Mouse (Mus musculus) urinary bladder, postnatal 14 days (tissue): ENCODE data around the gene Nynrin.
A peak's percentile ranks its signal among the peaks of the same experiment; 100 is the strongest.

ENCODE experiments used
- DNase-seq: peaks from one replicate; pipeline ENCODE4 v3.0.0; 2021; ENCODE audit warnings: low spot score

The Nynrin gene

GRCm38 (mm10) chr14:55840853-55841366 is 12.9 kb upstream of the Nynrin start:
- no peak for DNase-seq

DNA sequence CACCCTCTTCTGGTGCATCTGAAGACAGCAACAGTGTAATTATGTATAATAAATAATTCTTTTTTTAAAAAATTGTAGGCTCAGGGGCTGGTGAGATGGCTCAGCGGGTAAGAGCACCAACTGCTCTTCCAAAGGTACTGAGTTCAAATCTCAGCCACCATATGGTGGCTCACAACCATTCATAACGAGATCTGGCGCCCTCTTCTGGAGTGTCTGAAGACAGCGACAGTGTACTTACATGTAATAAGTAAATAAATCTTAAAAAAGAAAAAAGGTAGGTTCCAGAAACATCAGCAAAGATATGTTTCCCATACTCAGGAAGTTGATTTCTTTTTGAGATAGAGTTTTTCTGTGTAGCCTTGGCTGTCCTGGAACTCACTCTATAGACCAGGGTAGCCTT is 11.0 kb upstream of the Nynrin start:
- DNase-seq = no peak

DNA sequence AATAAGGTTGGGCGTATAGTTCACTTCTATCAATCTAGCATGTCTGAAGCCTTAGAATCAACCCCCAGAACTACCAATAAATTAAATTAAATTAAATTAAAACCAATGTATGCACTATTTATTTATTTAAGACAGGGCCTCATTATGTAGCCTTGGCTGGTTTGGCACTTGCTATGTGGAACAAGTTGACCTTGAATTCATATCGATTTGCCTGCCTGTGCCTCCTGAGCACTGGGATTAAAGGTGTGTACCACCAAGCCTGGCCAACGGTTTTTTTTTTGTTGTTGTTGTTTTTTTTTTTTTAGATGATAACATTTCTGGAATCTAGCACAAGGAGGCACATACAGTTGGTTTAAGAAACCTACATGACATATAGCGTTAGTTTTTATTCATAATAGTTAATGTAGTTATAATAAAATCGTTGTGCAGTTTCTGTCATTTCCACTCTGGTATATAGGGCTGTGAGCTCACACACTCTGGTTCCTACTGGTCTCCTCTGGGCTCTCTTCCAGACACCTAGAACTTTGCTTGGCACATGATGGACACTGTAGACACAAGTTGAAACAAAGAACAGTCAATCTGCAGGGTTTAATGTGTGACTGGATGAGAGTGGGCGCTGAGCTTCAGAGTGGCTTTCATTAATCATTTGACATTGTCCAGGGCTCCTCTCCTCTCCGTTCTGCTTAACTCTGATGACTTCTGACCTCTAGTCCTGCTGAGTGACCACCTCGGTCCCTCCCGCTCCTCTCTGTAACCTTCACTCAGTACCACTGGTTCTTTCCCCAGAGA is 8.1 kb upstream of the Nynrin start:
- DNase-seq = no peak

- DNase-seq = no peak
Measured at GRCm38 (mm10) chr14:55850885-55851284, 2.9 kb upstream of the Nynrin start.

DNA sequence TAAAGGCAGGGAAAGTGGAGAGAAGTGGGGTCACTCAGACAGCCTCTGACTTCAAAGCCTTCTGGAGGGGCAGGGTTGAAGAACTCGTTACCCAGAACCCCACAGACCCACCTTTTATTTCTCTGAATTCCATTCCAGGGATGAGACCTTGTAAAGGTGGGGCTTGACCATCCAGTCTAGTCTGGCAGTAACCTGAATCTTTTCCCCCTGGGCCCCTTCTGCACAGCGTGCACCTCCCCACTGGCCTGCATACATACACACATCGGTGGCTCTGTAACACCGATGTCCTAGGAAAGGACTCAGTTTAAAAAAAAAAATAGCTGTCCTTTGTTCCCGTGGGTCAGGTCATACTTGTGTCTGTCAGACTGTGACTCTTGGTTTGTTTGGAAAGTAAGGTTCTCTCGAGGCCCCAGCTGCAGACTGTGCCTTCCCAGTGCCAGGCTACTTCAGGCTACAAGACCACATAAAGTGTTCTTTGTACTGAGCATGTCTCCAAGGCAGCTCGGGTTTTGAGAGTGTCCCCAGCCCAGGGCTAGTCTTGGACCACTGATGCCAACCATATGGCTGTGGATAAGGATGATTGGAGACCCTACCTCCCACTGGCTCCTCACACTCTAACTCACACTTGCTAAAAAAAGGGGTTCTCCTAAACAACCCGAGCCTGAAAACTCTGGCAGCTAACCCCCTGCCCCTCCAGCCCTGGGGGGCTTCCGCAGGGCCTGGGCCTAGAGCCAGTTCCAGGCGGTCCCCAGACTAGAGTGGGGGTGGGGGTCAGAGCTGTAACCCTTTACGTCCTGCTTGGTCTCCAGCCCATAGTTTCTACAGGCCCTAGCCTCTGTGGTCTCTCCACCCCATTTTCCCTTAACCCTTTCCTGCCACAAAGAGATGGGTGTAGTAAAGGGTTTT is 911 bp upstream of the Nynrin start:
- no peak for DNase-seq

DNA sequence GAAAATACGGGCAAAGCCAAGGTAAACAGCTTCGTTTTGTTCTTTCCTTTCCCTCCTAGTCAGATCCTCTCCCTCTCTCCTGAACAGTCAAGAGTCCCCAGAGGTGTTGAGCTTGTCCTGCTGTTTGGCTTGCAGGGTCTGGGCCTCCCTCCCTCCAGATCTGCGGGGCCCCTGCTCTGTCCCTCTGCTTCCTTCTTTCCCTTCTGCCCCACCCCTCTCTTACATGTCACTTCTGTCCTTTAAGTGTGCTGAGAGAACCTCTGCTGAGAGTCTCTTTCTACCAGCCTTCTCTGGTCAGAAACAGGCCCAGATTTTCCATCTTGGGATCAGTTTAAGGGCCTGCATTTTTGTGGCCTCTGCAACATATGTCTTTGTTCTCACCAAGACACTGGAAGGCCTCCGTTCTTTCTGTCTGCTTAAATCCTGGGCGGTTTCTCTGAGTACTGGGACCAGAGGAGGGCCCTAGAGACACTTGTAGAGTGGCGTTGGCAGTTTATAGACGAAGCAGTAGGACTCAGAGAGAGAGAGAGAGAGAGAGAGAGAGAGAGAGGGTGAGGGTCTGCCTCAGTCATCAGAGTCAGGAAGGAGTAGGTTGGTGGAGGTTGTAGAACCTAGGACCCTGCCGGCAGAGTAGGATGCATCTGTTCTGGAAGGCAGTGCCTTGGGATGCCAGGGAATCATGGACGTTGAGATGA is 743 bp downstream of the Nynrin start:
- DNase-seq = no peak

GRCm38 (mm10) chr14:55855101-55855561 is 1.3 kb downstream of the Nynrin start:
- DNase-seq = peak; percentile 48

DNA sequence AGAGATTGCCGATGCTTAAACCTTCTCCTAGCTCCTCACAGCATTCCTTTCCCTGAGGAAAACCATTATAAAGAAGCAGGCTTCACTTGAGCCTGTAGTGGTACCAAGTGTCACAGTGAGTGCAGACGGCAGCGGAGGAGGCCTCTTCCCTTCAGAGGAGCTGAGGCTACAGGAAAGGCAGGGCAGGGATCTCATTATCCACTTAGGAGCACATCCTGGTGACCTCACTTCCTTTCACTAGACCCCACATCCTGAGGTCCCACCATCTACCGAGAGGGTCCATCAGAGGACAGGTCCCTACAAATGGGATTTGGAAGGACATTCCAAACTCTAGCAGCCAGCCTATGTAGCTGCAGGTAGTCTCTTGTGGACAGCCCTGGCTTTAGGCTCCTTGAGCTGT is 3.8 kb downstream of the Nynrin start:
- DNase-seq = no peak

DNA sequence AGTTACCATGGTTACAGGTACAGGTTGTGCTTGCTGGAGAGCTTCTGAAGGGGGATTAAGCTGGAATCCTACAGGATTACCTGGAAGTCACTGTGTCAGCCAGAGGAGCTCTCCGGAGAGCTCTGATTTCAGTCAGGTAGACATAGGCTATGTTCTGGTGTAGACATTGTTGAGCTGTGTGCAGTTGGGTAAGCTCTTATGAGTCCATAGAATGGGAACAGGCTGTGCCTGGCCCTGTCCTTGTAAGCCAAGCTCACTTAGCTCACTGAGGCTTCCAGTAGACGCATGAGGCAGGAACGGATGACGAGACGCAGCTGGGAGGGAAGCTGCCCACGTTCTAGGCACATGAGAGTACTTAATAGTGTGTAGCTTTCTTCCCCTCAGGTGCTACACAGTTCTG is 8.4 kb downstream of the Nynrin start:
- no peak for DNase-seq

DNA sequence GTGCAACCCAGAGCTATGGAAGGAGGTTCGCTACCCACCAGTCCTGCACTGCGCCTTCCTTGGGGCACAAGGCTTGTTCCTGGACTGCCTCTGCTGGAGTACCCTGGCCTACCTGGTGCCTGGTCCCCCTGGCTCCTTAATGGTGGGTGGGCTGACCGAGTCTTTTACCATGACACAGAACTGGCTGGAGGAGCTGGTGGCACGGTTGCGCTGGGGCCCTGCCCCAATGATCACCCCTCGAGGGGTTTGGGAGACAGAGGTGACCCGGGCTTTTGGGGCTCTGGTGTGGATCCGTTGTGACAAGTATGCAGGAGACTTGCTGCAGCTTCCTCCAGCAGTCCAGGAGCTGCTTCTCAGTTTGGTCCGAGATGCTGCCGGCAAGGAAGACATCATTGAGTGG is 9.2 kb downstream of the Nynrin start:
- DNase-seq = no peak

GRCm38 (mm10) chr14:55863773-55864172 is 10.0 kb downstream of the Nynrin start:
- peak; percentile 80 for DNase-seq

DNA sequence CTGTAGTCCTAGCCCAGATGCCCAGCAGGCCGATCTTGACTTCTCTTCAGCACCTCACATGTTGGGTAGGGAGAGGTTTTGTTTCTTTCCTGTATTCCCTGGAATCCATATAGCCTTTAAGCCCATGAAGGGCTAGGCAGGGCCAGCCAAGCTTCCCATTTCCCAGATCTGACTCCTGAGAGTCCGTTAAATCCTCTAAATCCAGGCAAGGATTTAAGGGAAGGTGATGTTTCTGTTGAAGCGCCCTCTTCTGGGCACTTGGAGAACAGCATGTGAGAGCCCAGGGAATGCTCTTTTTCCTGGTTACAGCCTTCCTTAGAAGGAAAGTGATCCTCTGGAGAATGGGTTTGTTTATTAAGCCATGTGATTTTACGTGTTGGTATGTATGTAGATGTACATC is 13.2 kb downstream of the Nynrin start:
- DNase-seq = peak; percentile 54

DNA sequence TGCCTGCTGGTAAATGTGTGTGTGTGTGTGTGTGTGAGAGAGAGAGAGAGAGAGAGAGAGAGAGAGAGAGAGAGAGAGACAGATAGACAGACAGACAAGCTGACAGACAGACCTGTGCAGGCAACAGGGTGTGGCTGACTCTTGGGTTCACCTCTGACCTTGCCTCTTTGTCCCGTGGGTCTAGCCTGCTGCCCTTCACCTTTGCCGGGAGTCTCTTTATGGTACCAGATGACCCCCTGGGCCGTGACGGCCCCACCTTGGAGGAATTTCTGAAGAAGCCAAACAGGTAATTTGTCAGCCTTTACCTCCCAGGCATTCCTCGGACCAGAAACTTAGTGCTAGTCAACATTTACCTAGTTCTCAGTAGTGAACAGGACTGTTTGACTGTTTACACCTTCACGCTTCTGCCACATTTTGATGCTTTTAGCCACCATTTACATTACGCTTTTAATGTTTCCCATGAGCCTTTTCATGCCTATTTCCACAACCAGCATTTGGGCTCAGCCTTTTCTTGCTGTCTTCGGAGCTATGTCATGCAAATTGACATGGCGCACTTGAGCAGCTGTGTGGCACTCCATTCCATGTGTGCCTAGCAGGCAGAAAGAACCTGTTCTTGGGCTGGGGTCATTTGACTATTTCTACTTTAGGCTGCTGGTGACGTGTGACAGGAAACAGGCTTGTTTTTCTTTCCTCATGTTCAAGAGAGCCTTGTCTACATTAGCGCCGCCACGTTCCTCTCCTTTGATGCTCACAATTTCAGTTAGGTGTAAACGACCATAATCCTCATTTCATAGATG is 14.6 kb downstream of the Nynrin start:
- DNase-seq = no peak

- no peak for DNase-seq
Measured at GRCm38 (mm10) chr14:55869538-55869937, 15.7 kb downstream of the Nynrin start.

GRCm38 (mm10) chr14:55872039-55872438 is 18.2 kb downstream of the Nynrin start:
- no peak for DNase-seq

DNA sequence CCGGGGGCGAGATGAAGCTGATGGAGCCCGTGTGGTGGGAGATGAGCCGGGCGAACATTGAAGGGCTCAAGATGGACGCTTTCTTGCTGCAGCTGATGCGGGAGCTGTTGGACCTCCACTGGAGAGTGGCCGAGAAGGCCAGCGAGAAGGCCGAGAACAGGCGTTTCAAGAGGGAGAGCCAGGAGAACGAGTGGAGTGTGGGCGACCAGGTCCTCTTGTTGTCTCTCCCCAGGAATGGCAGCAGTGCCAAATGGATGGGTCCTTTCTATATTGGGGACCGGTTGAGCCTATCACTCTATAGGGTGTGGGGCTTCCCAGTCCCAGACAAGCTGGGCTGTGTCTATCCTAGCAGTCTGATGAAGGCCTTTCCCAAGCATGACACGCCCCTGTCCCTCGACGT is 18.7 kb downstream of the Nynrin start:
- no peak for DNase-seq

GRCm38 (mm10) chr14:55873242-55873713 is 19.5 kb downstream of the Nynrin start:
- no peak for DNase-seq

DNA sequence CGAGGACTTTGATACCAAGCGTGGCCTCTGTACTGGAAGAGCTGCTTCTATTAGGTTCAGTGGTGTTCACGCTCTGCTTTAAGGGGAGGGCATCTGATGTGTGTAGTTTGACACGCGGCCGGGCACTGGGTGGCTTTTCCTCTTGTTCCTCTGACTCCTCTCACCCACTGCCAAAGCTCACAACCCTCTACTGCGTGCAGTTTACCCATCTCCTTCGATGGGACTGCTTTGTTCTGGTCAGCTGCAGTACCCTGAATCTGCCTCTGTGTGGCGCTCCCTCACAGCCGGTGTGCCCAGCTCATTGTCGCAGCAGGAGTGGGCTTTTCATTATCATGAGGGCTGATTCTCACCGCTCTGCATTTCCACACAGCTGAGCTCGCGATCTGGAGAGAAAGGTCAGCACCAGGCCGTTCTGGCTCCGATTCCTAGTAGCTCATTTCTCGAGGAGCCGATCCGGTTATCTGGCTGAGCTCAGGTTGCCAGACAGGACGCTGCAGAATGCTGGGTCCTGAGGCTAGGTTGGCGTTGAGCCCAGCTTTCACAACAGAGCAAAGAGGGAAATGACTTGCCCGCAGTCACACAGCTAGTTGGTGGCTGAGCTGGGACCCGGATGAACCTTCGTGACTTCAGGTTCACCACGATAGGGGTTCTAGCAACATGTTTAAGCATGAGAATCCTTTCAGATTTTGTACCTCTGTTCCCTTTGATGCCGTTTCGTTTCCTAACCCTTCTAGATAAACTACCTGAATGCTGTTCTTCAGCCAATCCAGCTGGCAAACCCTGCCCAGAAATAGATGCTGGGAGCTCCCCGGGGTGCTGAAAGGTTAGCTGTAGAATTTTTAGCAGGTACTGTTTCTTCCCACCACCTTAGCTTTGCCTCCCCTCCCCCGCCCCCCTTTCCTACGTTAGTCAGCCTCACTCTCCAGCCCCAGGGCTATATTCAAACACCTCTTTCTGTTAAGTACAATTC is 20.2 kb downstream of the Nynrin start:
- DNase-seq = peak; percentile 75

DNA sequence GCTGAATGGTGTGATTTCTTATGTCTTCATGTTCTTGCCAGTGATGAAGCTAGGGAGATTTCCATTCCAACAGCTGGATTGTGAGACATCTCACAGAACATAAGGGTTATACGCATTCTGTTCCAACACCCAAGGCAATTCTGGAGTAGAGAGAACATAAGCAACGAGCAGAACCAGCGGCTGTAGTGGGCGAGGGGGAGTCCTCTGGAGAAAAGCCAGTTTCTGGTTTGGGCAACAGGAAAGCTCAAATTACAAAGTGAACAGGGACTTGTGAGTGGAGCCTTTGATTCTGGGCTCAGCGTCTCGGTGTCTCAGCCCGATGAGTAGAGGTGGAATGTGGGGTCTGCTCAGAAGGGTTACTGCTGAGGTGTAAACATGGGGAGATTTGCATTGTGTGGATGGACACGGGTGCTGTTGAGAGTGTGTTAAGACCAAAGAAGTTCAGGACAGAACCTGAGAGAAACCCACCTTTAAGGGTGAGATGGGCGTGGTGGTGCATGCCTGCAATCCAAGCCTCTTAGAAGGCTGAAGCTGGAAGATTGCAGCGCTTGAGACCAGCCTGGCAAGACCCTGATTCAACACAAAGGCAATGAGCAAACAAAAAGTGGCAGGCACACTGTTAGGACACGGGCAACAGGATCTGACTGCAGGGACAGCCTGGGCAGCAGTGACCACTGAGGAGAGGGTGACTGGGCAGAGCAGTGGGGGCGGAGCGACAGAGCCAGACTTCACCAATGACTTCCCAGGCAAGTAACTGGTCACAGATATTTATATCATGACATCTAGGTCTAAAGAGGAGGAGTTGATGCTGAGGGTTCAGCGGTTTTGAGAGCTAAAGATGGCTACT is 23.9 kb downstream of the Nynrin start:
- no peak for DNase-seq
